26 mouse cellular contexts compared by ENCODE assay signal in the genomic region with DNA sequence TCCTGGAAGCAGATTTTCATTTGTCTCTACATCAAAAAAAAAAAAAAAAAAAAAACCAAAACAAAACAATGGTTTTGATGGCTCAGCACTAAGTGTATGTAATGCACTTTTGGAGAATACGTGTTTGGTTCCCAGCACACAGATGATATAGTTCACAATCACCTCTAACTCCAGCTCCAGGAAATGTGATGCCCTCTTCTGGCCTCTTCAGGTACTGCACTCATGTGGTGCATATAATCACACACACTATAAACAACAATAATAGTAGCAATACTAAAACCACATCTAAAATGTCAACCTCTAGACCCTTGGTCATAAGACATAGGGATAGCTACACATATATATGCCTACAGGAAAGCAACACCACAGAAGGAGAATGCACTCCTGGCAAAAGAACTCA. TPM values are rescaled to one million over a fixed set of nuclear protein-coding genes. Genes with fewer than 3 reads are reported as not detected.
A peak's percentile ranks its signal among the peaks of the same experiment; 100 is the strongest.
DNase-seq lines count a peak whose midpoint lies in the region; ATAC-seq and TF ChIP-seq lines count a peak whose summit lies in the region.
"Had no signal": no experiment of that assay in that cellular context is flagged by ENCODE, and none has a peak within 500 bp of the region (broad histone marks: within the 10 kb centered on the region; RNA-seq: fewer than 3 reads in every experiment).

No protein-coding gene starts in this region.

- no peak overlapping the region for H3K9ac ChIP-seq in forebrain, postnatal 0 days
- no peak overlapping the region for H3K9ac ChIP-seq in forebrain, embryonic 15.5 days (replicated peaks)
- no peak overlapping the region for H3K9ac ChIP-seq in midbrain, postnatal 0 days (replicated peaks; ENCODE audit: low read length, poor library complexity, severe bottlenecking)
- H3K9ac ChIP-seq: heart, embryonic 12.5 days; hindbrain, embryonic 13.5 days; liver, embryonic 15.5 days; neural tube, embryonic 13.5 days had no signal

- 98% methylated on average over 1 of the region's 1 CpGs for WGBS in forebrain, postnatal 0 days
- 100% methylated on average over 1 of the region's 1 CpGs for WGBS in forebrain, embryonic 15.5 days
- WGBS in midbrain, postnatal 0 days, result 100% methylated on average over 1 of the region's 1 CpGs
- whole genome bisulfite sequencing in midbrain, embryonic 10.5 days, result 93% methylated on average over 1 of the region's 1 CpGs

- no peaks in the 10 kb centered on the region for H3K36me3 ChIP-seq in forebrain, postnatal 0 days (ENCODE audit: insufficient read depth)
- no peaks in the 10 kb centered on the region for H3K36me3 ChIP-seq in forebrain, embryonic 15.5 days
- H3K36me3 ChIP-seq in midbrain, postnatal 0 days (ENCODE audit: insufficient read depth, low read length), result no peaks in the 10 kb centered on the region
- no peaks in the 10 kb centered on the region for H3K36me3 ChIP-seq in midbrain, embryonic 10.5 days
- H3K36me3 ChIP-seq: heart, embryonic 12.5 days; hindbrain, embryonic 13.5 days; liver, embryonic 15.5 days; neural tube, embryonic 13.5 days had no signal

- no peak for DNase-seq in forebrain, postnatal 0 days
- no peak for DNase-seq in left cerebral cortex, adult 2 months (ENCODE audit: extremely low spot score in 1 of 2, low spot score in 2 of 2)
- DNase-seq in left cerebral cortex, adult 9 months (ENCODE audit: low spot score in 2 of 2), result no peak
- DNase-seq in midbrain, postnatal 0 days (ENCODE audit: low spot score), result no peak
- DNase-seq in midbrain, embryonic 10.5 days (ENCODE audit: low spot score), result no peak
- DNase-seq in cerebellum, adult 9-11 months, result no peak
- DNase-seq: adrenal gland, adult 2 months; adrenal gland, postnatal 36 days; cerebellum, adult 18-20 months; cerebellum, postnatal 14 days; gastrocnemius, postnatal 25 days; heart, adult 11 months; heart, postnatal 4 days; kidney, adult 11 months; kidney, postnatal 36 days; layer of hippocampus, postnatal 36 days; lung, postnatal 10 days had no signal

- H3K4me3 ChIP-seq in forebrain, postnatal 0 days (ENCODE audit: low read depth, low read length), result no peak overlapping the region
- H3K4me3 ChIP-seq in forebrain, embryonic 15.5 days, result no peak overlapping the region
- H3K4me3 ChIP-seq in left cerebral cortex, adult 2 months, result no peak overlapping the region
- H3K4me3 ChIP-seq in midbrain, postnatal 0 days (ENCODE audit: low read depth, low read length), result no peak overlapping the region
- no peak overlapping the region for H3K4me3 ChIP-seq in midbrain, embryonic 10.5 days
- H3K4me3 ChIP-seq: erythroblast, embryonic 14.5 days; heart, embryonic 12.5 days; hindbrain, embryonic 13.5 days; liver, embryonic 15.5 days; neural tube, embryonic 13.5 days had no signal

- no peaks in the 10 kb centered on the region for H3K4me1 ChIP-seq in forebrain, postnatal 0 days (ENCODE audit: insufficient read depth)
- no peaks in the 10 kb centered on the region for H3K4me1 ChIP-seq in forebrain, embryonic 15.5 days
- H3K4me1 ChIP-seq in midbrain, postnatal 0 days (ENCODE audit: insufficient read depth, low read length), result no peaks in the 10 kb centered on the region
- no peaks in the 10 kb centered on the region for H3K4me1 ChIP-seq in midbrain, embryonic 10.5 days
- H3K4me1 ChIP-seq: hindbrain, embryonic 13.5 days; liver, embryonic 15.5 days; neural tube, embryonic 13.5 days had no signal

- H3K4me2 ChIP-seq in forebrain, postnatal 0 days (ENCODE audit: low read depth), result no peak overlapping the region
- H3K4me2 ChIP-seq in forebrain, embryonic 15.5 days (replicated peaks), result no peak overlapping the region
- H3K4me2 ChIP-seq in midbrain, postnatal 0 days (ENCODE audit: low read depth, low read length, poor library complexity, severe bottlenecking), result no peak overlapping the region
- H3K4me2 ChIP-seq: heart, embryonic 12.5 days; hindbrain, embryonic 13.5 days; liver, embryonic 15.5 days; neural tube, embryonic 13.5 days had no signal

- intact Hi-C loops in left cerebral cortex, adult 2 months (cut with DNase I), result no loop called here

- peak; percentile 29; the same call in 1 of the 2 replicates for TF ChIP-seq CTCF in forebrain, postnatal 0 days (IDR thresholded peaks at IDR 0.05; ENCODE audit: low read depth)
- TF ChIP-seq CTCF in left cerebral cortex, adult 2 months (IDR thresholded peaks at IDR 0.05), result peak; percentile 43
- TF ChIP-seq CTCF in midbrain, postnatal 0 days (IDR thresholded peaks at IDR 0.05), result peak; percentile 8; the same call in 1 of the 2 replicates

- no peak for ATAC-seq in forebrain, postnatal 0 days
- no peak for ATAC-seq in forebrain, embryonic 15.5 days (replicated peaks)
- ATAC-seq in midbrain, postnatal 0 days (ENCODE audit: low FRiP score), result no peak
- ATAC-seq: activated CD4-positive, CD25-positive, alpha-beta regulatory T cell, adult 4 months had no signal

- H3K27ac ChIP-seq in forebrain, postnatal 0 days (ENCODE audit: low read depth, low read length), result no peak overlapping the region
- no peak overlapping the region for H3K27ac ChIP-seq in forebrain, embryonic 15.5 days (replicated peaks)
- no peak overlapping the region for H3K27ac ChIP-seq in left cerebral cortex, adult 2 months
- H3K27ac ChIP-seq in midbrain, postnatal 0 days (ENCODE audit: low read depth, low read length), result no peak overlapping the region
- no peak overlapping the region for H3K27ac ChIP-seq in midbrain, embryonic 10.5 days (replicated peaks)
- H3K27ac ChIP-seq: hindbrain, embryonic 13.5 days; liver, embryonic 15.5 days; neural tube, embryonic 13.5 days had no signal

- no peaks in the 10 kb centered on the region for H3K27me3 ChIP-seq in forebrain, postnatal 0 days (ENCODE audit: insufficient read depth, low read length)
- no peaks in the 10 kb centered on the region for H3K27me3 ChIP-seq in forebrain, embryonic 15.5 days
- H3K27me3 ChIP-seq in midbrain, postnatal 0 days (ENCODE audit: insufficient read depth, low read length), result no peaks in the 10 kb centered on the region
- no peaks in the 10 kb centered on the region for H3K27me3 ChIP-seq in midbrain, embryonic 10.5 days (ENCODE audit: low read depth, poor library complexity, severe bottlenecking)
- H3K27me3 ChIP-seq: heart, embryonic 12.5 days; hindbrain, embryonic 13.5 days; liver, embryonic 15.5 days; neural tube, embryonic 13.5 days had no signal

- no peaks in the 10 kb centered on the region for H3K9me3 ChIP-seq in forebrain, postnatal 0 days (ENCODE audit: low read length)
- no peaks in the 10 kb centered on the region for H3K9me3 ChIP-seq in forebrain, embryonic 15.5 days
- H3K9me3 ChIP-seq in midbrain, postnatal 0 days (ENCODE audit: low read length), result no peaks in the 10 kb centered on the region
- peaks cover 7% of the 10 kb centered on the region; the same call in 1 of the 2 replicates for H3K9me3 ChIP-seq in midbrain, embryonic 10.5 days (replicated peaks)
- H3K9me3 ChIP-seq: hindbrain, embryonic 13.5 days; neural tube, embryonic 13.5 days had no signal

RNA-seq across cellular contexts. Expression of gene Npas2, which starts 13.0 kb away (rescaled TPM):
- total RNA-seq in forebrain, postnatal 0 days (2014; rRNA removed), result 4.6 and 13.1 TPM in 2 replicates
- 3.0 and 3.3 TPM in 2 replicates for polyA plus RNA-seq in forebrain, postnatal 0 days (2015; fragmentation: Nextera tagmentation; extraction: Ambion mirVana)
- 0.86 and 0.99 TPM in 2 replicates for polyA plus RNA-seq in forebrain, embryonic 15.5 days (2015; fragmentation: Nextera tagmentation; extraction: Ambion mirVana)
- 10 to 100 TPM; 65.7 to 75.6 TPM for total RNA-seq in left cerebral cortex, adult 2 months (2021)
- total RNA-seq in midbrain, postnatal 0 days (2014; rRNA removed), result 1.5 TPM in 2 replicates
- 1.1 and 1.2 TPM in 2 replicates for polyA plus RNA-seq in midbrain, postnatal 0 days (2015; fragmentation: Nextera tagmentation; extraction: Ambion mirVana)
- polyA plus RNA-seq in midbrain, embryonic 10.5 days (2016; fragmentation: Nextera tagmentation; extraction: Ambion mirVana), result 0.05 TPM in 2 replicates
- total RNA-seq: liver, adult 2 months had no signal
- polyA plus RNA-seq: erythroblast, embryonic 14.5 days; forebrain, embryonic 11.5 days had no signal
